Mouse (Mus musculus) G1E (cell line): Measurements from ENCODE around the gene Gtpbp3.

Experiments used
- CTCF ChIP-seq: IDR thresholded peaks from 2 replicates; pipeline ENCODE4 v1.5.1; 2012; ENCODE audit warnings: low read depth, low read length, inconsistent platforms, mixed read lengths
- TAL1 ChIP-seq: conservative IDR thresholded peaks from 2 replicates; pipeline ENCODE4 v1.6.1; 2012; ENCODE audit warnings: low read depth, low read length, inconsistent platforms, mixed read lengths

DNA sequence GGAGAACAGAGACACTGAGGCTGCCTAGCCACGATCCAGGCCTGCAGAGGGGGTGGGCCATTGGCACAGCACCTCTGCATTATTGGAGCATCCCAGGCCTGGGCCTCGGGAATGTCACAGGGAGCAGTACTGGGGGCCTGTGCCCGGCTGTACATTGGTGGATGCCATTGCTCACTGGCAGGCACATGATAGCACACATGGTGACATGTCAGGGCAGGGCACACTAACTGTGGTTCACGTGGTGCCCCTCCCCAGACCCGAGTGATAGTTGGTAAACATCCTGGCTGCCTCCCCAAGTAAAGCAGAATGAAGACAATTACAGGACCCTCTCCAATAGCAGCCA is 17.0 kb upstream of the Gtpbp3 start:
- TF ChIP-seq CTCF (no peak), TAL1 (no peak)
